Mouse (Mus musculus) limb, embryonic 14.5 days (tissue): ENCODE data around the gene Adprh. TPM values are rescaled to one million over a fixed set of nuclear protein-coding genes. Genes with fewer than 3 reads are reported as not detected.

Experiments used
- ATAC-seq: fragments of 200-750 bp; cut with Nextera tagmentation; 2 replicates; pipeline ENCODE4 v1.8.0; 2017; ENCODE audit warnings: low read depth, moderate number of reproducible peaks, moderate TSS enrichment; ENCODE audit not compliant: low FRiP score
- DNase-seq: peaks from one replicate; pipeline ENCODE4 v3.0.0-alpha.2; 2015; ENCODE audit warnings: low spot score
- H3K27ac ChIP-seq: fragments of 300-500 bp; sonication (generic); replicated peaks from 2 replicates; pipeline ENCODE4 v1.5.1; 2014; ENCODE audit warnings: low read depth, mild to moderate bottlenecking, low read length, moderate library complexity, mixed read lengths
- H3K27me3 ChIP-seq: fragments of 300-500 bp; sonication (generic); 2 replicates; pipeline ENCODE4 v1.6.1; 2014; ENCODE audit warnings: low read length, mixed read lengths; ENCODE audit not compliant: control insufficient read depth, insufficient read depth
- H3K36me3 ChIP-seq: fragments of 300-500 bp; sonication (generic); 2 replicates; pipeline ENCODE4 v1.6.1; 2014; ENCODE audit warnings: mild to moderate bottlenecking, low read length, moderate library complexity, mixed read lengths; ENCODE audit not compliant: control insufficient read depth, insufficient read depth
- H3K4me1 ChIP-seq: fragments of 300-500 bp; sonication (generic); 2 replicates; pipeline ENCODE4 v1.6.1; 2014; ENCODE audit warnings: antibody characterized with exemption, low read length, mixed read lengths; ENCODE audit not compliant: control insufficient read depth, insufficient read depth
- H3K4me2 ChIP-seq: fragments of 300-500 bp; sonication (generic); replicated peaks from 2 replicates; pipeline ENCODE4 v1.6.1; 2014; ENCODE audit warnings: low read depth, mild to moderate bottlenecking, low read length, moderate library complexity; ENCODE audit not compliant: severe bottlenecking
- H3K4me3 ChIP-seq: fragments of 300-500 bp; sonication (generic); replicated peaks from 2 replicates; pipeline ENCODE4 v1.5.1; 2014; ENCODE audit warnings: low read length
- H3K9ac ChIP-seq: fragments of 300-500 bp; sonication (generic); 2 replicates; pipeline ENCODE4 v1.6.1; 2014; ENCODE audit warnings: mild to moderate bottlenecking, low read depth, low read length, moderate library complexity; ENCODE audit not compliant: severe bottlenecking
- H3K9me3 ChIP-seq: fragments of 300-500 bp; sonication (generic); 2 replicates; pipeline ENCODE4 v1.6.1; 2016; ENCODE audit warnings: low read length; ENCODE audit not compliant: control insufficient read depth
- POLR2A ChIP-seq: fragments of 200-500 bp; IDR thresholded peaks from 2 replicates; pipeline ENCODE4 v1.8.0; 2012; ENCODE audit warnings: inconsistent platforms, mild to moderate bottlenecking, moderate library complexity, borderline replicate concordance; ENCODE audit not compliant: insufficient read depth, insufficient read length; ENCODE audit errors: extremely low read depth
- WGBS: fragments of 180-500 bp; shearing (Covaris S2); extraction: QIAGEN DNeasy Blood & Tissue Kit; methylation state at CpG from one replicate; pipeline ENCODE4 v1.1.7; 2014; 5-methylcytosine and 5-hydroxymethylcytosine counted together
- polyA plus RNA-seq, 2 experiments: library from polyadenylated mRNA; depleted of rRNA in 1 of 2; stranded (reverse) in 1 of 2; unstranded in 1 of 2; fragments of >200 nt; fragmentation: Nextera tagmentation in 1 of 2; extraction: Ambion mirVana in 1 of 2; gene quantifications; 2 replicates each; pipeline versions ENCODE4 v1.2.1 to v1.2.3; 2012 to 2014

Gene Adprh
- polyA plus RNA-seq, 2 experiments, result 69.5 to 114 TPM

DNA sequence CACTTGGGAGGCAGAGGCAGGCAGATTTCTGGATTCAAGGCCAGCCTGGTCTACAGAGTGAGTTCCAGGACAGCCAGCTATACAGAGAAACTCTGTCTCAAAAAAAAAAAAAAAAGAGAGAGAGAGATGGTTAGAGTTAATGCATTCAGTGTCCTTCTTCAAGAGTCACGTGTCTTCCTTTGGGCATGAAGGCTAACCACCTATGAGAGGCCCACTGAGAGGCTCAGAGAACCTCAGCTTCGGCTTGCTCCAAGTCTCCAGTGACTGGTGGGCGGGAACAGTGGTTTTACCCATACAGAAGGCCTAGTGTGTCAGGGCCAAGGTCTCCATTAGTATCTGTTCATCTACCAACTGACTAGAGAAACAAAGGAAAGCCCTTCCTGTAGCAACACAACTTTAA, 53.4 kb downstream of the Adprh start:
- H3K4me3 ChIP-seq, result no peak overlapping the region
- WGBS, result 78% methylated on average over 3 of the region's 3 CpGs
- no peaks in the 10 kb centered on the region for H3K27me3 ChIP-seq
- no peak overlapping the region for H3K27ac ChIP-seq
- no peak for DNase-seq
- no peak for TF ChIP-seq POLR2A
- H3K4me2 ChIP-seq, result no peak overlapping the region
- peaks cover 22% of the 10 kb centered on the region for H3K4me1 ChIP-seq
- 0 out of 2 replicates have a peak, but pooled peaks have one; percentile 8 for ATAC-seq
- H3K36me3 ChIP-seq, result no peaks in the 10 kb centered on the region
- H3K9ac ChIP-seq, result no peak overlapping the region
- no peaks in the 10 kb centered on the region for H3K9me3 ChIP-seq

DNA sequence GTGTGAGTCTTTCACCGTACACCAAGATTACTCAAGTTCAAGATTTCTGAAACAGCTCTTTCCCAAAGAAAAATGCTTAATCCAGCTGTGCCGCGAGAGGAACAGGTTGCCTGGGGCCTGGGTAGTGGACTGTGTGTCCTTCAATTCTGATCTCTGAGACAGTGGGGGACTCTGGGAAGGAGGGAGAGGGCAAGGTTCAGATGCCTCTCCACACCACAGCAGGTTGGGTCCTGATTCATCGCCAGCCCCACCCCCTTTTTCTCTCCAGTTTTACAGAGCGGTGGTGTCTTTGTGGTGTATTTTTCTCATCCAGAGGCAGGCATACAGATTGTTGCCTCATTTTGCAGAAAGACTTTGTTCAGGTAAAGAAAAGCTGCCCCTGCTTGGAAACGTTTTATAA, 54.2 kb downstream of the Adprh start:
- DNase-seq (no peak), ATAC-seq (no peak)
- H3K4me1 ChIP-seq, result peaks cover 22% of the 10 kb centered on the region
- no peaks in the 10 kb centered on the region for H3K27me3 ChIP-seq
- H3K36me3 ChIP-seq, result no peaks in the 10 kb centered on the region
- TF ChIP-seq POLR2A, result no peak
- no peak overlapping the region for H3K4me3 ChIP-seq
- H3K9me3 ChIP-seq, result no peaks in the 10 kb centered on the region
- 90% methylated on average over 6 of the region's 6 CpGs for WGBS
- no peak overlapping the region for H3K27ac ChIP-seq
- H3K9ac ChIP-seq, result no peak overlapping the region
- H3K4me2 ChIP-seq, result no peak overlapping the region

DNA sequence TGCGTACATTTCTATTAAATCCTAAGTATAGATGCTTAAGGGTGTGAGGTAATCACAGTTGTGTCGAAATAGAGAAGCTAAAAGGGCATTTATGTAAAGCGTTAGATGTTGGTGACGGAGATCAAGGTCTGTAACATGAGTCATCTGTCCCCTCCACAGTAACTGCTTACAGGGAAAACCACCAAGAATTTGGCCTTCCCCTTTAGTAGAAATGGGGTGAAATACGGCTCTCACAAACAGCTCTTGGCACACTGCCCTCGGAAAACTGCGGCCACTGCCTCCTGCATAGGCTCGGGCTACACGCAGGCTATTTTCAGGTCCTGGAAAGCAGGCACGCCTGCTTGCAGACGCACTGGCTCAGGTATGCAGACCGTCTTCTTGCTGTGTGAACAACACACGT, 56.3 kb downstream of the Adprh start:
- no peaks in the 10 kb centered on the region for H3K36me3 ChIP-seq
- H3K4me1 ChIP-seq, result peaks cover 22% of the 10 kb centered on the region
- no peaks in the 10 kb centered on the region for H3K27me3 ChIP-seq
- peak; percentile 58 for ATAC-seq
- no peak overlapping the region for H3K27ac ChIP-seq
- H3K4me3 ChIP-seq, result no peak overlapping the region
- no peaks in the 10 kb centered on the region for H3K9me3 ChIP-seq
- no peak overlapping the region for H3K9ac ChIP-seq
- WGBS, result 23% methylated on average over 13 of the region's 13 CpGs
- peak; percentile 84 for DNase-seq
- no peak for TF ChIP-seq POLR2A
- H3K4me2 ChIP-seq, result no peak overlapping the region; the same call in 1 of the 2 replicates

DNA sequence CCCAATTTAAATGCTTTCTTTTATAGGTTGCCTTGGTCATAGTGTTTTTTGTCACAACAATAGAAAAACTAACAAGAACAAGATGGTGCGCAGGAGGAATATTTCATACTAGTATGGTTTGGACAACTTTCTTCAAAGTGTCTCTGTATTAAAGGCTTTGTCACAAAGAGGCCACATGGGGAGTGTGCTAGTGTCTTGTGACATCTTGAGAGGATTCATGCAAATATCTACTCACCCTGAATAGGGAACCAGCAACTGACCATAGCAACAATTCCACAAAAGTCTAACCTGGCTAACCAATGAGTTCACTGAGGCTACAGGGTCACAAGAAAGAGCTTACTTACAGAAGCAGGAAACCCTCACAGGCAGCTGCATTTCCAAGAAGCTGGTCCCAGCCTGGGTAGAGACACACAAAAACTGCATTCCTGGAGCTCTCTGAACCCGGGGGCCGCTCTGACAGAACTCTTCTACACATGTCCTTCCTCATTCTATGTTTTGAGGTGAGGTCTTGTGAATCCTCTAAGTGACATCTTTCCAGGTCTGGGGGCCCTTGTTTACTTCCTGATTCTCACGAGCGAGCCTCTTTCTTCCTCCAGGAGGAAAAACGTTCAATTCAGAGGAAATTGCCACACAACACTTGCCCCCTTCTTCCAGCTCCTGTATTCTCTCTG, 57.3 kb downstream of the Adprh start:
- no peak overlapping the region for H3K4me2 ChIP-seq
- 62% methylated on average over 6 of the region's 6 CpGs for WGBS
- H3K27me3 ChIP-seq, result no peaks in the 10 kb centered on the region
- DNase-seq (no peak), ATAC-seq (no peak)
- H3K4me3 ChIP-seq, result no peak overlapping the region
- H3K27ac ChIP-seq, result no peak overlapping the region
- no peaks in the 10 kb centered on the region for H3K36me3 ChIP-seq
- no peak overlapping the region for H3K9ac ChIP-seq
- H3K4me1 ChIP-seq, result peaks cover 20% of the 10 kb centered on the region
- no peak for TF ChIP-seq POLR2A
- no peaks in the 10 kb centered on the region for H3K9me3 ChIP-seq

DNA sequence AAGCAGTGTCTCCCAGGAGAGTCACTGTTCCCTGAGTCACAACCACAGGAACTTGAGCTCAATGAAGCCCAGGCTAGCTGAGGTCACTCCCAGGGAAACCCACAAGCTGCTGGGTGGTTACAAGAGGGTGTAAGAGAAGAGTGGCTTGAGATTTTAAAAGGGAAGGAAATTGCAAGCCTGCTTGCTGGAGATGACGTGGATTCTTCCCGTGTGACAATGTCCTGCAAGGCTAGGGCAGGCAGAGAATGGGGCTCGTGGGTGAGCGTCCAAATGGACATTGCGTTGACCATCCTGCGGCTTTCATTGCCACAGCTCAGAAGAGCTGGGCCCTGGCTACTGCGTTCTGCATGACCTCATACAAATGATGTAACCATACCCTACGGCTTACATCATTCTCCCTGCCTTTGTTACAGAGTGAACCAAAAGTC, 58.3 kb downstream of the Adprh start:
- Histone ChIP-seq H3K4me2 (no peak overlapping the region), H3K27ac (no peak overlapping the region), H3K27me3 (no peaks in the 10 kb centered on the region), H3K4me1 (peaks cover 10% of the 10 kb centered on the region), H3K9ac (no peak overlapping the region), H3K4me3 (no peak overlapping the region), H3K36me3 (no peaks in the 10 kb centered on the region), H3K9me3 (no peaks in the 10 kb centered on the region)
- ATAC-seq (no peak), DNase-seq (no peak)
- no peak for TF ChIP-seq POLR2A
- 85% methylated on average over 8 of the region's 8 CpGs for WGBS

Other genes starting within 250 kb of the Adprh start
- gene Nr1i2, start 157.9 kb downstream of the Adprh start, polyA plus RNA-seq (2012; rRNA removed), result 0.03 TPM in 1 of 2 replicates, not detected in the other
- gene Nr1i2, start 157.9 kb downstream of the Adprh start, polyA plus RNA-seq (2014; fragmentation: Nextera tagmentation; extraction: Ambion mirVana), result not detected in 2 replicates
- 0.03 and 0.10 TPM in 2 replicates for gene Maats1, start 110.6 kb downstream of the Adprh start, polyA plus RNA-seq (2012; rRNA removed)
- 0.10 TPM in 1 of 2 replicates, not detected in the other for gene Maats1, start 110.6 kb downstream of the Adprh start, polyA plus RNA-seq (2014; fragmentation: Nextera tagmentation; extraction: Ambion mirVana)
- 50.0 and 83.6 TPM in 2 replicates for gene Cox17, start 105.7 kb downstream of the Adprh start, polyA plus RNA-seq (2012; rRNA removed)
- gene Cox17, start 105.7 kb downstream of the Adprh start, polyA plus RNA-seq (2014; fragmentation: Nextera tagmentation; extraction: Ambion mirVana), result 107 and 124 TPM in 2 replicates
- 0.78 TPM in 1 of 2 replicates, not detected in the other for gene Gm21987, start 105.7 kb downstream of the Adprh start, polyA plus RNA-seq (2012; rRNA removed)
- not detected in 2 replicates for gene Gm21987, start 105.7 kb downstream of the Adprh start, polyA plus RNA-seq (2014; fragmentation: Nextera tagmentation; extraction: Ambion mirVana)
- 4.6 and 6.0 TPM in 2 replicates for gene Popdc2, start 90.5 kb downstream of the Adprh start, polyA plus RNA-seq (2012; rRNA removed)
- gene Popdc2, start 90.5 kb downstream of the Adprh start, polyA plus RNA-seq (2014; fragmentation: Nextera tagmentation; extraction: Ambion mirVana), result 4.2 TPM in 2 replicates
- 0.85 and 1.1 TPM in 2 replicates for gene Pla1a, start 19.6 kb downstream of the Adprh start, polyA plus RNA-seq (2012; rRNA removed)
- 0.36 and 0.41 TPM in 2 replicates for gene Pla1a, start 19.6 kb downstream of the Adprh start, polyA plus RNA-seq (2014; fragmentation: Nextera tagmentation; extraction: Ambion mirVana)
- gene Cd80, start 2.9 kb upstream of the Adprh start, polyA plus RNA-seq (2012; rRNA removed), result 0.36 and 0.45 TPM in 2 replicates
- gene Cd80, start 2.9 kb upstream of the Adprh start, polyA plus RNA-seq (2014; fragmentation: Nextera tagmentation; extraction: Ambion mirVana), result 0.22 and 0.33 TPM in 2 replicates
- 15.5 and 17.0 TPM in 2 replicates for gene Timmdc1, start 70.0 kb upstream of the Adprh start, polyA plus RNA-seq (2012; rRNA removed)
- gene Timmdc1, start 70.0 kb upstream of the Adprh start, polyA plus RNA-seq (2014; fragmentation: Nextera tagmentation; extraction: Ambion mirVana), result 20.9 and 21.2 TPM in 2 replicates
- gene Poglut1, start 97.6 kb upstream of the Adprh start, polyA plus RNA-seq (2012; rRNA removed), result 59.0 and 63.5 TPM in 2 replicates
- 59.3 and 70.3 TPM in 2 replicates for gene Poglut1, start 97.6 kb upstream of the Adprh start, polyA plus RNA-seq (2014; fragmentation: Nextera tagmentation; extraction: Ambion mirVana)
- gene Tmem39a, start 106.0 kb upstream of the Adprh start, polyA plus RNA-seq (2012; rRNA removed), result 309 and 389 TPM in 2 replicates
- 146 and 160 TPM in 2 replicates for gene Tmem39a, start 106.0 kb upstream of the Adprh start, polyA plus RNA-seq (2014; fragmentation: Nextera tagmentation; extraction: Ambion mirVana)